Mouse (Mus musculus) CD4-positive helper T cell, adult 2 months (primary cell): Measurements from ENCODE around the gene Vmn1r36.
"Not testable (repeated sequence)": the region's sequence is repeated elsewhere in the genome, so short reads cannot be mapped to it uniquely, and the experiment has no call there.

Experiments
- DNase-seq: peaks from one replicate; pipeline ENCODE4 v3.0.0-alpha.2; 2012; ENCODE audit warnings: low read depth, missing footprints, low spot score

Gene Vmn1r36

DNA sequence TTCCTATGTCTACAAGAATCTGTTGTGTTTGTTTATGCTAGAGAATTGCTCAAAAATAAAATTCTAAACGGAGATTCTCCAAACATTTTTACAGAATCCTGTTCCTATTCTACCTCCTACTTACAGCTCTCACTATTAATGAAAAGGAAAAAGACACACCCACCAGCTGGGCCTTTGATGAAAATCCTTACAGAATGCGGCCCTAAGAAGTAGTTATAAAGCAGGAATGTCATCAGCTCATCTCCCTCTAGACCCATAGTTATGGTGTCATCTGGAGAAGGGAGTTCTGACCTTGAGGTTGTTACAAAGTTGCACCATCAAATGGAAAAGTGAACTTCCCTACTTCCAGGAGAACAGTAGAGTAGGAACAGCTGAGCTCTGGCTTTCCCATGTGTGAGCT, at the start of gene Vmn1r36:
Gene Vmn1r36 (minus strand): TSS at position 101 of the 400 bp plus-strand sequence.
- DNase-seq, result not testable (repeated sequence)

DNA sequence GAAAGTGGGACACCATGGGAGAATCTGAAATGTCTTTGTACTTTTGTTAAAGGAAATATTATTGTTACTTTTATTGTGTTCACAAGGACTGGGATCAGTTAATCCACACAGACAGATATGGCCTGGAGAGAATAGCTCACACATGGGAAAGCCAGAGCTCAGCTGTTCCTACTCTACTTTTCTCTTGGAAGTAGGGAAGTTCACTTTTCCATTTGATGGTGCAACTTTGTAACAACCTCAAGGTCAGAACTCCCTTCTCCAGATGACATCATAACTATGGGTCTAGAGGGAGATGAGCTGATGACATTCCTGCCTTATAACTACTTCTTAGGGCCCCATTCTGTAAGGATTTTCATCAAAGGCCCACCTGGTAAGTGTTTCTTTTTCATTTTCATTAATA, 10.1 kb upstream of the Vmn1r36 start, which contains the start of gene Vmn1r37:
Gene Vmn1r37 (plus strand): TSS at position 301 of the 400 bp plus-strand sequence.
- not testable (repeated sequence) for DNase-seq

GRCm38 (mm10) chr6:66713854-66714253, 5.1 kb downstream of the Vmn1r36 start:
- DNase-seq, result no peak

- DNase-seq, result no peak
These were observed 10.1 kb downstream of the Vmn1r36 start for GRCm38 (mm10) chr6:66708901-66709300.

DNA sequence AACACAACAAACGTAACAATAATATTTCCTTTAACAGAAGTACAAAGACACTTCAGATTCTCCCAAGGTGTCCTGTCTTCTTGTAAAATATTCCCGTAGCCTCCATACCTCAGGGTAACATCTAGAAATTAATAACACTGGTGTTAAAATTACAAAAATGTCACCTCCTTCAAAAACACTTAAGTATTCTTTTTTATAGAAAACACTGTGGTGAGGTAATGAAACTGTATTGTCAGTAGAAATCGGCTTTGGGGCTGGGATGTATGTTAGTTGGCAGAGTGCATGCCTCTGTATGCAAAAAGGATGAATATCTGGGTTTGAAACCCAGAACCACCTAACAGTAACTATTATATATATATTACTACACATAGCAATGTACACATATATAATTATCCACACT, 33.2 kb downstream of the Vmn1r36 start, which contains the start of gene Vmn1r35:
Gene Vmn1r35 (minus strand): TSS at position 101 of the 400 bp plus-strand sequence.
- DNase-seq, result no peak
